ENCODE assay signal across 8 mouse cellular contexts in genomic region chr17:29007641-29008325, GRCm38 (mm10). TPM values are rescaled to one million over a fixed set of nuclear protein-coding genes. Genes with fewer than 3 reads are reported as not detected.
A peak's percentile ranks its signal among the peaks of the same experiment; 100 is the strongest.
DNase-seq lines count a peak whose midpoint lies in the region; ATAC-seq lines count a peak whose summit lies in the region.

Gene Stk38 (minus strand): TSS chr17:29007995.

- peak; percentile 94 for DNase-seq in adipocyte (ENCODE audit: low spot score)
- DNase-seq in embryo, embryonic 10 days (ENCODE audit: low spot score): peak; percentile 89
- peak; percentile 94 for DNase-seq in gastrocnemius, postnatal 10 days
- peak; percentile 81 to 94 for DNase-seq in left cerebral cortex, postnatal 10 days (ENCODE audit: extremely low spot score in 1 of 2, low spot score in 2 of 2)
- DNase-seq in right cerebral cortex, postnatal 25 days: peak; percentile 94
- peak; percentile 91 to 92 for DNase-seq in urinary bladder, postnatal 4 days (ENCODE audit: low spot score in 2 of 2)

- ATAC-seq in inflammation-experienced regulatory T-cells, adult 6 months: peak; percentile 76
- peak; percentile 76 for ATAC-seq in megakaryocyte-erythroid progenitor cell, adult 5-6 weeks (replicated peaks; ENCODE audit: low FRiP score, low TSS enrichment, poor library complexity, severe bottlenecking)

- intact Hi-C loops in left cerebral cortex, postnatal 10 days (cut with DNase I): no loop called here

RNA-seq across cellular contexts. Expression of gene Stk38, which starts in this region (rescaled TPM):
- 10 to 100 TPM; 34.4 to 45.0 TPM for total RNA-seq in gastrocnemius, postnatal 10 days (2021)
- 100 to 1,000 TPM; 155 to 250 (median 235) TPM for polyA plus RNA-seq in inflammation-experienced regulatory T-cells, adult 6 months (2017; shearing (Covaris generic))
- total RNA-seq in left cerebral cortex, postnatal 10 days (2021): 10 to 100 TPM; 54.9 to 60.3 TPM
- total RNA-seq in megakaryocyte-erythroid progenitor cell, adult 5-6 weeks (2014; fragmentation: Nextera tagmentation): 123 TPM in 2 replicates
- total RNA-seq in megakaryocyte-erythroid progenitor cell, adult 5-6 weeks (2017): 79.5 and 95.0 TPM in 2 replicates

Comparison
In these comparisons a context has a peak if more than half of its experiments do, and no peak if none do; other contexts are left out.
1. Peak in every context shown above with its lines: DNase-seq and ATAC-seq.